Mouse (Mus musculus) spleen, embryonic (tissue): ENCODE results near the gene Hip1.

Source experiments
- CTCF ChIA-PET: fragments of 350-600 bp; sonication (Branson Sonifier 250); formaldehyde crosslinking; loops from one replicate; lab custom pipeline; 2022; lab: Charles Lee

The Hip1 gene

DNA sequence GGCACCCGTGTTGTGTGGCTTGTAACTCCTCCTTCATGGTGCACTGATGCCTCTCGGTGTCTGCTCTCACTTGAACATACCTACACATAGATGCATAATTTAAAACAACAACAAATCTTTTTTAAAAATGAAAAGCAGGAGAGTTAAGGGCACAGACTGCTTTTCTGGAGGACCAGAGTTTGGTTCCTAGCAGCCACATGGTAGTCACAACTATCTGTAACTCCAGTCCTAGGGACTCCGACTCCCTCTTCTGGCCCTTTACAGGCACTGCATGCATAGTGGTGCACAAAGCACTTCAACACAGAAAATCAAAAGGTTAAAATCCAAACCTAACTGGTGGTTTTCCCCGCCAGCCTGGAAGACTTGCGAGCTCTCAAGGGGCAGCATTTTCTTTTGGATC, 171.3 kb downstream of the Hip1 start:
- CTCF ChIA-PET = no interaction called here

DNA sequence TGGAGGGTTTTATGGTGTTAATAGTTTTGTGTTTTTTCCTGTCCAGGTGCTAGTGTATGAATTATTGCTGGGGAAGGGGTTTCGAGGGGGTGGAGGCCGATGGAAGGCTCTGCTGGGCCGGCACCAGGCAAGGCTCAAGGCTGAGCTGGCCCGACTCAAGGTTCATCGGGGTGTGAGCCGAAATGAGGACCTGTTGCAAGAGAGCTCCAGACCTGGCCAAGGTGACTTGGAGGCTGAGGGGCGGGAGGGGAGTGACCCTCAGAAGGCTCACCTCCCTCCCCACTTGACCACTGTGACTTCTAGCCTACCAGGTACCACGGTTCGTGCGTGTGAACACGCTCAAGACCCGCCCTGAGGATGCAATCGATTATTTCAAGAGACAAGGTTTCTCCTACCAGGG, 173.7 kb downstream of the Hip1 start:
- CTCF ChIA-PET = no interaction called here

DNA sequence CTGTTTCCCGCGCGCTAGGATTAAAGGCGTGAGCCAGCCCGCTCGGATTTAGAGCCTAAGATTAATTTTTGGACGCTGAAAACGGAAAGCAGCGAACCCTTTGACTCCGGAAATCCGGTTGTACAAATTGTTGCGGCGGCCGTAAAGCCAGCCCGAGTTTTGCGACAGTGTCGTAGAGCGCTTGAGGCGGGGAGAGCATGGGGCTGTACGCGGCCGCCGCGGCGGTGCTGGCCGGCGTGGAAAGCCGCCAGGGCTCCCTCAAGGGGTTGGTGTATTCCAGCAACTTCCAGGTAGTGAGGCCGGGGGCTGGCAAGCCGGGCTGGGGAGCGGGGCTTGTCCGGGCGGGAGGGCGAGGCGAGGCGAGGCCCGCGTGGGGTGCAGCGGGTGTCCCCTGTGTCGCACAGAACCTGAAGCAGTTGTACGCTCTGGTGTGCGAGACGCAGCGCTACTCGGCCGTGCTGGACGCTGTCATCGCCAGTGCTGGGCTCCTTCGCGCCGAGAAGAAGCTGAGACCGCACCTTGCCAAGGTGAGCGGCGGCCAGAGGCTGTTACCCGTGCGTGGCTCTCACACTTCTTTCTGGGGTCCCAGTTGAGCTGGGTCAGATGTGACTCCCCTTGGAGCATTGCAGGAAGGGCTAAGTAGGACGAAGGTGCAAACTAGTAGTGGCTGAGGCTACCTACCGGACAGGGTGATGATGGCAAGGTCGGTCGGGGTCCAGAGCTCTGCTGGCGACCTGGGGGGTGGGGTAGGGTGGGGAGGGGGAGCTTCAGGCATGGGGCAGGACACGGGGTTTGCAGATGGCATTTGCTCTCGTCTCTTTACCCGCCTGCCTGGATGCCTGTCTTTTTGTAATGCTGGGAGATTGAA, 174.9 kb downstream of the Hip1 start, which contains the start of gene Nsun5:
Gene Nsun5 (plus strand): TSS at position 167 of the 868 bp plus-strand sequence.
- CTCF ChIA-PET = interaction anchor here (0.5 to 1.2 kb wide), 5 partner anchors 20 to 529 kb away, joined by 3 to 28 read pairs (median 3); no protein-coding TSS in a partner anchor

DNA sequence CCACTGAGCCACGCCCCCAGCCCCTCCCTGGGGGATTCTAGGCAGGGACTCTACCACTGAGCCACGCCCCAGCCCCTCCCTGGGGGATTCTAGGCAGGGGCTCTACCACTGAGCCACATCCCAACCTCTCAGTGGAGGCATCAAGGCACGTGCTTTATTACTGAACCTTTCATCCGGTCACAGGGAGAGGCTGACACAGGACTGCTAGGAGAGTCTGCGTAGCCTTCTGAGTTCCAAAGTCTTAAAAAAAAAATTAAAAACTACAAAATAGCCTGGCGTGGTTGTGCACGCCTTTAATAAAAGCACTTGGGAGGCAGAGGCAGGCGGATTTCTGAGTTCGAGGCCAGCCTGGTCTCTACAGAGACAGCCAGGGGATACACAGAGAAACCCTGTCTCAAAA, 175.7 kb downstream of the Hip1 start:
- CTCF ChIA-PET = interaction anchor here (0.7 kb wide), 3 partner anchors 121 to 334 kb away, joined by 3 to 4 read pairs (median 3); no protein-coding TSS in a partner anchor

DNA sequence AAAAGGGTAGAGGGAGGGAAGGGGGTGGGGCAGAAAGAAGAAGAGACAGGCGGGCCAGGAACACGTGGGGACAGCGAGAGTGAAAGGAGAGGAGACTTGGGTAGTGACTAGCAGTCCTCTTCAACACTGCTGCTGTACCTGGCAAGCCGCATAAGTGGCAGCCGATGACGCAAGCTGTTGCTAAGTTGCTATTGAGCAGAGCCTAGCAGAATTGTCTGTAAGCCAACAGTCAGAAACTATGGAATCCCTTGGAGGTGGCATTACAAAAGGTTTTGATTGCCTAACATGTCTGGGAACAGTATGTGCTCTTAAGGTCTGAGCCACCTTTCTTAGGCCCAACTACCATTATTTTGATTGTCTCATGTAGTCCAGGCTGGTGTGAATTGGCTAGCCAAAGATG, 176.6 kb downstream of the Hip1 start:
- CTCF ChIA-PET = no interaction called here

DNA sequence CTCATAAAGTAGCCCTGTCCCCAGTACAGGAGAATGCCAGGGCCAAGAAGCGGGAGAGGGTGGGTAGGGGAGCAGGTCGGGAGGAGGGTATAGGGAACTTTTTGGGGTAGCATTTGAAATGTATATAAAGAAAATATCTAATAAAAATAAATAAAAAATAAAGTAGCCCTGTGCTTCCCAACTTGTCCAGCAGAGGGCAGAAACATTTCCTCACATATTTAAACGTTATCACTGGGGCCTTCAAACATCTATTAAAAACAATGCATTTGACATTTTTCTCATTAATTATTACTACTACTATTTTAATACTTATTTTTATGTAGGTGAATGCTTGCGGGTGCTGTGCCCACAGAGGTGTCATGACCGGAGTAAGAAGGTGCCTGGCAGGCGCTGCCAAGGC, 177.1 kb downstream of the Hip1 start:
- CTCF ChIA-PET = no interaction called here

DNA sequence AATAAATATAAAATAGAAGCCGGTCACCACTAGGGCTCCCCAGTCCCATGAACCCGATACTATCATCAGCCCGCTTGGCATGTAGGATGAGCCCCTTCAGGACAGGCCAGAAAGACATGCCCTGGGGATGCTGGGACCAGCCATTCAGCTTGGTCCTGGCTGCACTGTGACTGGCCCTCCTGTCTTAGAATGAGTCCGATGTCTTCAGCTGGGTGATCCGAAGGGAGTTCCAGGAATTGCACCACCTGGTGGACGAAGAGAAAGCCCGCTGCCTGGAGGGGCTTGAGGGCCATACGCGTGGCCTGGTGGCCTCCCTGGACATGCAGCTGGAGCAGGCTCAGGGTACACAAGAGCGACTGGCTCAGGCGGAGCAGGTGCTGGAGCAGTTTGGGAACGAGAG, 181.4 kb downstream of the Hip1 start:
- CTCF ChIA-PET = interaction anchor here (0.5 kb wide), 1 partner anchor 16 kb away, joined by 3 read pairs; no protein-coding TSS in a partner anchor

- CTCF ChIA-PET = no interaction called here
Measured at GRCm38 (mm10) chr5:135362572-135362971, 182.3 kb downstream of the Hip1 start.

GRCm38 (mm10) chr5:135359772-135360171, 185.1 kb downstream of the Hip1 start:
- CTCF ChIA-PET = no interaction called here

DNA sequence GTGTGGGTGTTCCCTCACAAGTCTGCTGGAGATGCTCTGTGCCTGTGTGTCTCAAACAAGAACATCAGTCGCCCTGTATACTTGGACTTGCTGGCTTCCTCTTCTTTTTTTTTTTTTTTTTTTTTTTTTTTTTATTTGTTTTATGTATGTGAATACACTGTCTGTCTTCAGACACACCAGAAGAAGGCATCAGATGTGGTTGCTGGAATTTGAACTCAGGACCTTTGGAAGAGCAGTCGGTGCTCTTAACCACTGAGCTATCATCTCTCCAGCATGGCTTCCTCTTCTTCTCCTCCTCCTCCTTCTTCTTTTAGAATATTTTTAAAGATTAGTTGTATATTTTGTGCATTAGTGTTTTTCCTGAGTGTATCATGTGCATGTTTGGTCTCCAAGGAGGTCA, 187.4 kb downstream of the Hip1 start:
- CTCF ChIA-PET = interaction anchor here (0.7 kb wide), 3 partner anchors 372 to 1651 kb away, joined by 11 to 14 read pairs (median 11); no protein-coding TSS in a partner anchor
